Mouse (Mus musculus) heart, embryonic 12.5 days (tissue): ENCODE measurements around the gene Pacs2. TPM values are rescaled to one million over a fixed set of nuclear protein-coding genes. Genes with fewer than 3 reads are reported as not detected.

ENCODE experiments used
- ATAC-seq: fragments of 200-750 bp; cut with Nextera tagmentation; 2 replicates; pipeline ENCODE4 v1.8.0; 2017; ENCODE audit warnings: moderate TSS enrichment, moderate library complexity; ENCODE audit not compliant: insufficient number of reproducible peaks, low FRiP score
- H3K27ac ChIP-seq: fragments of 300-500 bp; sonication (generic); 2 replicates; pipeline ENCODE4 v1.5.1; 2016; ENCODE audit warnings: mild to moderate bottlenecking, moderate library complexity; ENCODE audit not compliant: poor library complexity, severe bottlenecking
- H3K27me3 ChIP-seq: fragments of 300-500 bp; sonication (generic); replicated peaks from 2 replicates; pipeline ENCODE4 v1.6.1; 2016; ENCODE audit warnings: mild to moderate bottlenecking, moderate library complexity
- H3K36me3 ChIP-seq: fragments of 300-500 bp; sonication (generic); 2 replicates; pipeline ENCODE4 v1.6.1; 2016; ENCODE audit warnings: mild to moderate bottlenecking, moderate library complexity
- H3K4me1 ChIP-seq: fragments of 300-500 bp; sonication (generic); replicated peaks from 2 replicates; pipeline ENCODE4 v1.6.1; 2016; ENCODE audit warnings: mild to moderate bottlenecking
- H3K4me2 ChIP-seq: fragments of 300-500 bp; sonication (generic); 2 replicates; pipeline ENCODE4 v1.6.1; 2016; ENCODE audit warnings: mild to moderate bottlenecking, moderate library complexity
- H3K4me3 ChIP-seq: fragments of 300-500 bp; sonication (generic); 2 replicates; pipeline ENCODE4 v1.5.1; 2016; ENCODE audit warnings: mild to moderate bottlenecking
- H3K9ac ChIP-seq: fragments of 300-500 bp; sonication (generic); 2 replicates; pipeline ENCODE4 v1.6.1; 2016; ENCODE audit warnings: mild to moderate bottlenecking, moderate library complexity
- H3K9me3 ChIP-seq: fragments of 300-500 bp; sonication (generic); replicated peaks from 2 replicates; pipeline ENCODE4 v1.6.1; 2016; ENCODE audit warnings: mild to moderate bottlenecking, moderate library complexity
- WGBS: fragments of 180-500 bp; shearing (Covaris S2); methylation state at CpG from one replicate; pipeline ENCODE4 v1.1.7; 2016; 5-methylcytosine and 5-hydroxymethylcytosine counted together
- microRNA-seq: library from miRNA; unstranded; fragments of <30 nt; microRNA quantifications from one replicate; pipeline ENCODE4, GENCODE M21; 2017
- polyA plus RNA-seq: library from polyadenylated mRNA; unstranded; fragments of >200 nt; fragmentation: Nextera tagmentation; extraction: Ambion mirVana; gene quantifications from 2 replicates; pipeline ENCODE4 v1.2.1, GENCODE M21; 2016

Gene Pacs2
- polyA plus RNA-seq, 1 experiment from 2014 or later = 10.5 TPM

DNA sequence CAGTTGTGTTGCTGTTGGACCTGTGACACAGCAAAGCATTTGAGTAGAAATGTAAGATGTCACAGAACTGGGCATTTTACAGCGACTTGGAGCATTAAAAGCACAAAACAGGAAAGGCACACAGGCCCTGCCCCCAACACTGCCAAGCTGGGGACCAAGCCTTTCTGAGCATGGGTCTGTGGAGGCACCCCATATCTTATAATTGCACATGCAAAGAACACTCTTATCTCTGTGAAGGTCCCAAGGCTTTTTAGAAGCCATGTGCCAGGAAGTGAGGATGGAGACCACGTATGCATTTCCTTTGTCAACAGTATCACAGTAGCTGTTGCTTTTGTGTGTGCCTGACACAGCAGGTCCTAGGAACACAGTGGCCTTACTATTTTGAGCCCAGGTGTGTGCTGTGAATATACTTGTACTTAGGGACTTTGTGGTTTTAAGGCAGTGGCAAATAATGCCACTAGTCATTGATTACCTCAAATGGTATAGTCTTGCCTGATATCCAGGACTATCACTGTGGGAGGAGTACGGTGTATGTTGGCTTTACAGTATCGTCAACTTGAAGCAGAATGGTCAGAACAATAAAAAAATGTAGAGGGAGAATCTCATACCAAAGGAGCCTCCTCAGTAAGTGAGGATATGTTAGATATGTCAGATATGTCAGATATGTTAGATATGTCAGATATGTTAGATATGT is 93.3 kb downstream of the Pacs2 start:
- H3K9ac ChIP-seq = no peak overlapping the region
- peaks cover 54% of the 10 kb centered on the region for H3K4me1 ChIP-seq
- H3K36me3 ChIP-seq = peaks cover 22% of the 10 kb centered on the region
- 61% methylated on average over 4 of the region's 4 CpGs for WGBS
- ATAC-seq = peak; percentile 34; the same call in 1 of the 2 replicates
- peaks cover 4% of the 10 kb centered on the region; the same call in 1 of the 2 replicates for H3K9me3 ChIP-seq
- no peak overlapping the region for H3K4me3 ChIP-seq
- peak overlapping the region; percentile 1 for H3K27ac ChIP-seq
- no peak overlapping the region for H3K4me2 ChIP-seq
- no peaks in the 10 kb centered on the region for H3K27me3 ChIP-seq

DNA sequence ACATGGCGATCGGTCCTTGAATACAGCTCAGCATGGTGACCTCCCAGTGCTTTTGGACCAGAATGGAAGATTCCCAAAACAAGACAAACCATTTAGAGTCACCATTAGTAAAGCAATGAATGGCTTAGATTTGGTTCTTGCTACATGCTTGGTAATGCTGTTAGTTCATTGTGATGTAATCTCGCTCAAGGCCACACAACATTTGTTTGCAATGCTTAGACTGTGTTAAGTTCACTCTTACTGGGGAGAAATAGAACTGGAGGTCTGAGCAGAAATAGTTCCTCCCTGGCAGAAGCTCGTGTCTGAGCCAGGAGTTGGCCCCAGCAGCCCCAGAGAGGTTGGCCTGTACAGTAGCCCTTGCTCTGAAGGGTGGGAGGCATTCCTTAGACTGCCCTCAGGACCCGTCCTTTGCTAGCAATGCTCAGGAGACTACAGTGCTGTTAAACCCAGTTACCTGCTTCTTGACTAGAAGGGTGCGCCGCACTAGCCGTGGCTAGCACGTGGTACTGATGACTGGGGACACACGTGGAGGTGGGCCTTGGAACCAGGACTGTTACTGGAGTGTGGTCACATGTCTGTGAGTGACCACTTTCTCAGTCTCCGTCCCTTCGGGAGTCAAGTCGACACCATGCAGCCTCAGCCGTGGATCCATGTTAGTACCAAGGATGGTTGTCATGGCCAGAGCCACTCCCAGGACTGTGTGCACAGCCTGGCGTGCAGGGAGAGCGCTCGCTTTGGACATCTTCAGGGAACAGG is 94.4 kb downstream of the Pacs2 start:
- no peaks in the 10 kb centered on the region for H3K27me3 ChIP-seq
- H3K4me3 ChIP-seq = no peak overlapping the region
- H3K27ac ChIP-seq = no peak overlapping the region
- peaks cover 22% of the 10 kb centered on the region for H3K36me3 ChIP-seq
- 87% methylated on average over 17 of the region's 17 CpGs for WGBS
- no peak overlapping the region for H3K9ac ChIP-seq
- H3K4me1 ChIP-seq = peaks cover 47% of the 10 kb centered on the region
- peaks cover 4% of the 10 kb centered on the region; the same call in 1 of the 2 replicates for H3K9me3 ChIP-seq
- no peak for ATAC-seq
- H3K4me2 ChIP-seq = no peak overlapping the region

DNA sequence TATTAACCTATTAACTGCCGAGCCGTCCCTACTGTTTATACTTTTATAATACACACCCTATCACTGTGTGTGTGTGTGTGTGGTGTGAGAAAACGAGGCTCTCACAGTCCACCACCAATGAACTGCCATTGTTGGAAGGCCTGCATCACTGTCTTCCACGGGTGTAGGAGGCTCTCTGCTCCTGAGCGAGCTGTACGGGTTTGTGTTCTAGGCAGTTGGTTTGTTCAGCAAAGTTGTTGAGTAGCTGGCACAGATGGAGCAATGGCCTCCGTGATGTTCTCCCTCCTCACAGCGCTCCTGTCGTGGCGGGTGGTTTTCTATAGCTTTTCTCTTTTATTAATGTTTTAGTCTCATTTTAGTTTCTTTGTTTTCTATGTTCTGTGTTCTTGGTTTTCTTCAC is 95.5 kb downstream of the Pacs2 start:
- 86% methylated on average over 10 of the region's 10 CpGs for WGBS
- H3K4me1 ChIP-seq = peaks cover 42% of the 10 kb centered on the region
- ATAC-seq = no peak
- H3K9me3 ChIP-seq = peaks cover 4% of the 10 kb centered on the region; the same call in 1 of the 2 replicates
- H3K4me2 ChIP-seq = no peak overlapping the region
- no peak overlapping the region for H3K4me3 ChIP-seq
- H3K27ac ChIP-seq = no peak overlapping the region
- peaks cover 32% of the 10 kb centered on the region for H3K36me3 ChIP-seq
- no peaks in the 10 kb centered on the region for H3K27me3 ChIP-seq
- no peak overlapping the region for H3K9ac ChIP-seq

DNA sequence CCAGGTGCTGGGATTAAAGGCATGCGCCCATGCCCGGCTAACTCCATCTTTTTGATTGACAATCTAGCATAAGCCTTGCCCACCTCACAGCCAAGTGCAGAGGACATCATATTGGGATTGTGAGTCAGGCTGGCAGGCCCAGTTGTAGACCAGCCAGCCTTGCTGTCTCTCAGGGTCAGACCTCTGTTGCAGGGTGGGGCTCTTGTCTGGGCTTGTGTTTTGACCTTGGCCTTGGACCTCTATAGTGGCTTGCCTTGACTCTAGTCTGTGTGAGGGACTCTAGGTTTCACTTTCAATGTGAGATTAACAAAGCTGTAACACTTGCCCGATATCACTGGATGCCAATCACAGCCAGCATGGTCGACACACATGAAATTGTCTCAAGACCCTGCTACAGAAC is 99.8 kb downstream of the Pacs2 start:
- no peak overlapping the region for H3K27ac ChIP-seq
- no peak overlapping the region for H3K4me3 ChIP-seq
- no peak overlapping the region for H3K9ac ChIP-seq
- WGBS = 84% methylated on average over 4 of the region's 4 CpGs
- H3K9me3 ChIP-seq = no peaks in the 10 kb centered on the region
- peaks cover 63% of the 10 kb centered on the region for H3K36me3 ChIP-seq
- no peak for ATAC-seq
- no peak overlapping the region for H3K4me2 ChIP-seq
- no peaks in the 10 kb centered on the region for H3K27me3 ChIP-seq
- peaks cover 19% of the 10 kb centered on the region for H3K4me1 ChIP-seq

DNA sequence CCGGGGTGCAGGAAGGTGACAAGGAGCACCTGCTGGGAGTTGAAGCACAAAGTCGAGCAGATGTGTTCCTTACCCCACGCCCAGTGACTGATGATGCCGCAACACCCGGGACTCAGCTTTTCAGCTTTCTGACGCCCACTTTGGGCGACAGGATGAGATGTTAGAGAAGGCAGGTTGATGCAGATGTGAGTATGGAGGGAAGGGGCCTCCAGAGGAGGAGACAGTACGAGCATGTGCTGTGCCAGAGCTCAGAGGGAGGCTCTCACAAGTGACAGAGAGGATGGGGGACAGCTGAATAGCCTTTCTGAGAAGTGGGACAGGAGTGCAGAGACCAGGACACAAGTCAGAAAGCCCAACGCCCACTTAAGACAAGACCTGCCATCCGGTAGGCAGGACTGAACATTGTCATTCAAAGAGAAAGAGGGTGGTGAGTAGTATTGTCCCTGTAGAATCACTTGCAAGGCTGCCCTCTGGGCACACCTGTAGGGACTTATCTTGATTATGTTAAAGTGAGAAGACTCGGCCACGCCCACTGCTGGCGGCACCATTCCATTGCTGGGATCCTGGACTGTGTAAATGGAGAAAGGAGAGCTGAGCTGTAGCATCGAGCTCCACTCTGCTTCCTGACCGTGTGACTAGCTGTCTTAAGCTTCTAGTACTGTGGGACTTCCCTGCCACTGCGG is 100.7 kb downstream of the Pacs2 start:
- no peaks in the 10 kb centered on the region for H3K27me3 ChIP-seq
- H3K4me3 ChIP-seq = no peak overlapping the region
- ATAC-seq = no peak
- 76% methylated on average over 16 of the region's 16 CpGs for WGBS
- H3K9ac ChIP-seq = no peak overlapping the region
- peaks cover 65% of the 10 kb centered on the region for H3K36me3 ChIP-seq
- peaks cover 24% of the 10 kb centered on the region for H3K4me1 ChIP-seq
- H3K4me2 ChIP-seq = no peak overlapping the region
- no peak overlapping the region for H3K27ac ChIP-seq
- H3K9me3 ChIP-seq = no peaks in the 10 kb centered on the region

DNA sequence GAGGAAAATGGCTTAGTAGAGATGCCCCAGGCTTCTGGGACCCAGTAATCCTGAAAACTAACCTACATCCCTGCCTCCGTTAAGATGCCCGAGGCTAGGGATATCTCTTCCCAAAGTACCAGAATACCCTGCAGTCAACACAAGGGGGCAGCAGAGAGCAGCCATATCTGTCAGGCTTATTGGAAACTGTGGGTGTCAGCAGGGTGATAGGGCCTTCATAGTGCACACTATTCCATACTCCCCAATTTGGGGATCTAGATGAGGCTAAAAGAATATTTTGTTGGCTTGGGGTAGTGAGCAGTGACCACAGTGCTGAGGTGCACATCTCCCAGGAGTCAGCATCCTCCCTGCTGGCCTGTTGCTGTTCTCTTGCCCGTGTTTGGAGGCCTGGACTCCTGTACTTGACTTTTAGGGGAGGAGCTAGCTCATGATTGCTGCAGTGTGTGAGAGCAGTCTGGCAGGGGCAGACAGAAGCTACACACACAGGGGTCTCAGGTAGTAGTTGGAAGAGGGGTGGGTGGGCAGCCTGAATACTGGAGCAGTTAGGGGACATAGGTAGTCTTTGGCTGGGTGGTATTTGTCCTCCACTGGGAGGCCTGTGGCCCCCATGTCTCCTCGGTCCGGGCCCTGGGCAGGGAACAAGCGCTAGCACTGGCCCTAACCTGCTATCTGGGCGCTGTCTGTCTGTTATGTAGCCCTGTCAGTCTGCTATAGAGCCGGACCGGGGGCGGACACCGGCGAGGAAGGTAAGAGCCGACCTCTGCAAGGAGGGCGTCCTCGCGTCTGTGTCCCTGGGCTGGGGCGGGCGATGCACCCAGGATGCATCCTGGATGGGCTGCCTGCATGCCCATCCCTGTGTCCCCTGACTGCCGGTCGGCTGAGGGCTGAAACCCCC is 105.5 kb downstream of the Pacs2 start:
- no peaks in the 10 kb centered on the region for H3K27me3 ChIP-seq
- H3K4me3 ChIP-seq = no peak overlapping the region
- peak; percentile 60 for ATAC-seq
- H3K4me1 ChIP-seq = peaks cover 13% of the 10 kb centered on the region
- no peaks in the 10 kb centered on the region for H3K9me3 ChIP-seq
- H3K9ac ChIP-seq = 0 out of 2 replicates have a peak overlapping the region, but pooled peaks have one; percentile 3
- no peak overlapping the region for H3K4me2 ChIP-seq
- 0 out of 2 replicates have a peak overlapping the region, but pooled peaks have one; percentile 21 for H3K27ac ChIP-seq
- H3K36me3 ChIP-seq = peaks cover 88% of the 10 kb centered on the region
- 78% methylated on average over 20 of the region's 20 CpGs for WGBS

Small RNA genes within 50 kb of the gene (microRNA-seq; reads per million reads assigned to microRNA genes)
- gene Gm44471 = not detected

Other genes with a start within 250 kb of the Pacs2 start
- 1.3 and 1.4 TPM in 2 replicates for gene Ahnak2, start 211.9 kb upstream of the Pacs2 start, polyA plus RNA-seq
- 9.5 and 9.6 TPM in 2 replicates for gene Clba1, start 205.6 kb upstream of the Pacs2 start, polyA plus RNA-seq
- gene Cdca4, start 185.1 kb upstream of the Pacs2 start, polyA plus RNA-seq = 47.2 and 49.2 TPM in 2 replicates
- not detected in 2 replicates for gene Gpr132, start 146.3 kb upstream of the Pacs2 start, polyA plus RNA-seq
- gene Jag2, start 84.7 kb upstream of the Pacs2 start, polyA plus RNA-seq = 2.6 TPM in 2 replicates
- 38.3 and 41.7 TPM in 2 replicates for gene Nudt14, start 72.4 kb upstream of the Pacs2 start, polyA plus RNA-seq
- gene Btbd6, start 38.0 kb upstream of the Pacs2 start, polyA plus RNA-seq = 22.4 and 23.0 TPM in 2 replicates
- gene Brf1, start 13.8 kb upstream of the Pacs2 start, polyA plus RNA-seq = 40.3 and 42.9 TPM in 2 replicates
- not detected in 2 replicates for gene Tex22, start 60.0 kb downstream of the Pacs2 start, polyA plus RNA-seq
- gene Mta1, start 83.8 kb downstream of the Pacs2 start, polyA plus RNA-seq = 11.3 and 11.4 TPM in 2 replicates
- 1,186 and 1,223 TPM in 2 replicates for gene Crip2, start 125.7 kb downstream of the Pacs2 start, polyA plus RNA-seq
- gene Crip1, start 131.8 kb downstream of the Pacs2 start, polyA plus RNA-seq = 464 and 485 TPM in 2 replicates
- 24.5 and 26.9 TPM in 2 replicates for gene Tedc1, start 141.9 kb downstream of the Pacs2 start, polyA plus RNA-seq
- gene Tmem121, start 171.4 kb downstream of the Pacs2 start, polyA plus RNA-seq = 2.0 and 2.1 TPM in 2 replicates